Mouse (Mus musculus): ENCODE measurements around the gene Sft2d2. TPM values are rescaled to one million over a fixed set of nuclear protein-coding genes. Genes with fewer than 3 reads are reported as not detected.

Gene Sft2d2
- polyA plus RNA-seq, 1 experiment from 2014 or later: 4.8 TPM

- Histone ChIP-seq H3K27ac (ENCODE audit: low read length) (no peak within 1 kb of the TSS), H3K9ac (replicated peaks; ENCODE audit: low read depth, low read length) (no peak within 1 kb of the TSS), H3K4me2 (ENCODE audit: low read length) (no peak within 1 kb of the TSS), H3K4me3 (replicated peaks; ENCODE audit: low read length) (no peak within 1 kb of the TSS), H3K9me3 (ENCODE audit: control insufficient read depth, low read length) (0 out of 2 replicates have a peak, but pooled peaks cover 2% of the 10 kb centered on the region), H3K27me3 (replicated peaks; ENCODE audit: control insufficient read depth, insufficient read depth, low read length) (no peaks in the 10 kb centered on the region), H3K36me3 (ENCODE audit: control insufficient read depth, insufficient read depth) (no peaks in the 10 kb centered on the region), H3K4me1 (replicated peaks; ENCODE audit: control insufficient read depth, insufficient read depth, low read length) (0 out of 2 replicates have a peak, but pooled peaks cover 4% of the 10 kb centered on the region)
- WGBS: 56% methylated on average over 8 of the region's 8 CpGs
- no peak for ATAC-seq
Measured at GRCm38 (mm10) chr1:165160723-165161405, 33.4 kb downstream of the Sft2d2 start, which contains the start of gene Tbx19. Gene Tbx19 (minus strand): TSS chr1:165160773.

GRCm38 (mm10) chr1:165158841-165159240 is 35.4 kb downstream of the Sft2d2 start:
- Histone ChIP-seq H3K27me3 (replicated peaks; ENCODE audit: control insufficient read depth, insufficient read depth, low read length) (no peaks in the 10 kb centered on the region), H3K27ac (ENCODE audit: low read length) (no peak overlapping the region), H3K36me3 (ENCODE audit: control insufficient read depth, insufficient read depth) (no peaks in the 10 kb centered on the region), H3K9ac (replicated peaks; ENCODE audit: low read depth, low read length) (no peak overlapping the region), H3K4me1 (replicated peaks; ENCODE audit: control insufficient read depth, insufficient read depth, low read length) (0 out of 2 replicates have a peak, but pooled peaks cover 4% of the 10 kb centered on the region), H3K4me2 (ENCODE audit: low read length) (no peak overlapping the region), H3K4me3 (replicated peaks; ENCODE audit: low read length) (no peak overlapping the region), H3K9me3 (ENCODE audit: control insufficient read depth, low read length) (no peaks in the 10 kb centered on the region)
- WGBS: 77% methylated on average over 10 of the region's 10 CpGs
- ATAC-seq: no peak

GRCm38 (mm10) chr1:165154162-165154561 is 40.1 kb downstream of the Sft2d2 start:
- H3K27me3 ChIP-seq (replicated peaks; ENCODE audit: control insufficient read depth, insufficient read depth, low read length): no peaks in the 10 kb centered on the region
- no peak overlapping the region for H3K9ac ChIP-seq (replicated peaks; ENCODE audit: low read depth, low read length)
- no peak overlapping the region for H3K4me2 ChIP-seq (ENCODE audit: low read length)
- no peak overlapping the region for H3K4me3 ChIP-seq (replicated peaks; ENCODE audit: low read length)
- H3K36me3 ChIP-seq (ENCODE audit: control insufficient read depth, insufficient read depth): no peaks in the 10 kb centered on the region
- H3K4me1 ChIP-seq (replicated peaks; ENCODE audit: control insufficient read depth, insufficient read depth, low read length): no peaks in the 10 kb centered on the region; the same call in 1 of the 2 replicates
- H3K9me3 ChIP-seq (ENCODE audit: control insufficient read depth, low read length): no peaks in the 10 kb centered on the region
- no peak overlapping the region for H3K27ac ChIP-seq (ENCODE audit: low read length)
- no peak for ATAC-seq
- WGBS: 88% methylated on average over 4 of the region's 4 CpGs

GRCm38 (mm10) chr1:165151216-165151615 is 43.0 kb downstream of the Sft2d2 start:
- H3K36me3 ChIP-seq (ENCODE audit: control insufficient read depth, insufficient read depth): no peaks in the 10 kb centered on the region
- H3K27me3 ChIP-seq (replicated peaks; ENCODE audit: control insufficient read depth, insufficient read depth, low read length): no peaks in the 10 kb centered on the region
- no peaks in the 10 kb centered on the region; the same call in 1 of the 2 replicates for H3K4me1 ChIP-seq (replicated peaks; ENCODE audit: control insufficient read depth, insufficient read depth, low read length)
- no peak overlapping the region for H3K4me2 ChIP-seq (ENCODE audit: low read length)
- H3K27ac ChIP-seq (ENCODE audit: low read length): no peak overlapping the region
- 84% methylated on average over 8 of the region's 8 CpGs for WGBS
- no peaks in the 10 kb centered on the region for H3K9me3 ChIP-seq (ENCODE audit: control insufficient read depth, low read length)
- no peak overlapping the region for H3K4me3 ChIP-seq (replicated peaks; ENCODE audit: low read length)
- ATAC-seq: no peak
- no peak overlapping the region for H3K9ac ChIP-seq (replicated peaks; ENCODE audit: low read depth, low read length)

- 86% methylated on average over 12 of the region's 12 CpGs for WGBS
- H3K27ac ChIP-seq (ENCODE audit: low read length): no peak overlapping the region
- no peak overlapping the region for H3K4me2 ChIP-seq (ENCODE audit: low read length)
- ATAC-seq: no peak
- peaks cover 4% of the 10 kb centered on the region; the same call in 1 of the 2 replicates for H3K9me3 ChIP-seq (ENCODE audit: control insufficient read depth, low read length)
- no peak overlapping the region for H3K9ac ChIP-seq (replicated peaks; ENCODE audit: low read depth, low read length)
- no peak overlapping the region for H3K4me3 ChIP-seq (replicated peaks; ENCODE audit: low read length)
- H3K4me1 ChIP-seq (replicated peaks; ENCODE audit: control insufficient read depth, insufficient read depth, low read length): no peaks in the 10 kb centered on the region
- H3K36me3 ChIP-seq (ENCODE audit: control insufficient read depth, insufficient read depth): no peaks in the 10 kb centered on the region
- H3K27me3 ChIP-seq (replicated peaks; ENCODE audit: control insufficient read depth, insufficient read depth, low read length): no peaks in the 10 kb centered on the region
Measured at GRCm38 (mm10) chr1:165142343-165142916, 51.8 kb downstream of the Sft2d2 start.

GRCm38 (mm10) chr1:165140227-165140626 is 54.0 kb downstream of the Sft2d2 start:
- Histone ChIP-seq H3K9ac (replicated peaks; ENCODE audit: low read depth, low read length) (no peak overlapping the region), H3K4me1 (replicated peaks; ENCODE audit: control insufficient read depth, insufficient read depth, low read length) (no peaks in the 10 kb centered on the region), H3K9me3 (ENCODE audit: control insufficient read depth, low read length) (peaks cover 4% of the 10 kb centered on the region; the same call in 1 of the 2 replicates), H3K4me3 (replicated peaks; ENCODE audit: low read length) (no peak overlapping the region), H3K36me3 (ENCODE audit: control insufficient read depth, insufficient read depth) (no peaks in the 10 kb centered on the region), H3K4me2 (ENCODE audit: low read length) (no peak overlapping the region), H3K27me3 (replicated peaks; ENCODE audit: control insufficient read depth, insufficient read depth, low read length) (no peaks in the 10 kb centered on the region), H3K27ac (ENCODE audit: low read length) (no peak overlapping the region)
- 83% methylated on average over 3 of the region's 3 CpGs for WGBS
- no peak for ATAC-seq

- WGBS: 73% methylated on average over 2 of the region's 2 CpGs
- H3K4me3 ChIP-seq (replicated peaks; ENCODE audit: low read length): no peak overlapping the region
- no peak overlapping the region for H3K27ac ChIP-seq (ENCODE audit: low read length)
- no peaks in the 10 kb centered on the region for H3K36me3 ChIP-seq (ENCODE audit: control insufficient read depth, insufficient read depth)
- no peak for ATAC-seq
- no peaks in the 10 kb centered on the region for H3K4me1 ChIP-seq (replicated peaks; ENCODE audit: control insufficient read depth, insufficient read depth, low read length)
- H3K4me2 ChIP-seq (ENCODE audit: low read length): no peak overlapping the region
- H3K9me3 ChIP-seq (ENCODE audit: control insufficient read depth, low read length): no peaks in the 10 kb centered on the region
- no peaks in the 10 kb centered on the region for H3K27me3 ChIP-seq (replicated peaks; ENCODE audit: control insufficient read depth, insufficient read depth, low read length)
- no peak overlapping the region for H3K9ac ChIP-seq (replicated peaks; ENCODE audit: low read depth, low read length)
Measured at GRCm38 (mm10) chr1:165133858-165134257, 60.4 kb downstream of the Sft2d2 start.

GRCm38 (mm10) chr1:165133279-165133678 is 61.0 kb downstream of the Sft2d2 start:
- H3K4me1 ChIP-seq (replicated peaks; ENCODE audit: control insufficient read depth, insufficient read depth, low read length): no peaks in the 10 kb centered on the region
- H3K27me3 ChIP-seq (replicated peaks; ENCODE audit: control insufficient read depth, insufficient read depth, low read length): no peaks in the 10 kb centered on the region
- no peak for ATAC-seq
- H3K4me3 ChIP-seq (replicated peaks; ENCODE audit: low read length): no peak overlapping the region
- H3K9me3 ChIP-seq (ENCODE audit: control insufficient read depth, low read length): no peaks in the 10 kb centered on the region
- H3K36me3 ChIP-seq (ENCODE audit: control insufficient read depth, insufficient read depth): no peaks in the 10 kb centered on the region
- no peak overlapping the region for H3K27ac ChIP-seq (ENCODE audit: low read length)
- H3K9ac ChIP-seq (replicated peaks; ENCODE audit: low read depth, low read length): no peak overlapping the region
- WGBS: 74% methylated on average over 5 of the region's 5 CpGs
- no peak overlapping the region for H3K4me2 ChIP-seq (ENCODE audit: low read length)

GRCm38 (mm10) chr1:165132187-165132877 is 61.9 kb downstream of the Sft2d2 start:
- 75% methylated on average over 14 of the region's 14 CpGs for WGBS
- no peak overlapping the region for H3K9ac ChIP-seq (replicated peaks; ENCODE audit: low read depth, low read length)
- ATAC-seq: peak; percentile 64
- H3K9me3 ChIP-seq (ENCODE audit: control insufficient read depth, low read length): no peaks in the 10 kb centered on the region
- H3K27ac ChIP-seq (ENCODE audit: low read length): no peak overlapping the region
- H3K4me2 ChIP-seq (ENCODE audit: low read length): no peak overlapping the region
- H3K36me3 ChIP-seq (ENCODE audit: control insufficient read depth, insufficient read depth): no peaks in the 10 kb centered on the region
- H3K4me1 ChIP-seq (replicated peaks; ENCODE audit: control insufficient read depth, insufficient read depth, low read length): no peaks in the 10 kb centered on the region
- no peaks in the 10 kb centered on the region for H3K27me3 ChIP-seq (replicated peaks; ENCODE audit: control insufficient read depth, insufficient read depth, low read length)
- no peak overlapping the region for H3K4me3 ChIP-seq (replicated peaks; ENCODE audit: low read length)
